ENCODE assay signal across 23 mouse cellular contexts in the genomic region with DNA sequence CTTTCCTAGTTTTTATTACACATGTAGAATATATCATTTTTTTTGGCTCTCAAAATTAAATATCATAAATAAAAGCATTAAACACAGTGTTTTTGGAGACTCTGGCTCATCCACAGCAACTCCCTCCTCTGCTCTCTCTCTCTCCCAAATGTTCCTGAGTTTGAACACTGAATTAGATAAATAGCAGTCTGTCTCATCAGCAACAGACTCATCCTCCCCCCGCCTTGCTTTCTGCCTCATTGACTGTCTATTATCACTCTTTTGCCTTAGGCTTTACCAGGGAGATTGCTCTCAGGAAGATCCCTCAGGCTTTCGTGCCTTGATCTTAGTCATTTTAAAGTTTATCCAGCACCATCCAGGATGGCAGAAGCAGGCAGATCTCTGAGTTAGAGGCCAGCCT.
"Had no signal": no experiment of that assay in that cellular context is flagged by ENCODE, and none has a peak within 500 bp of the region (broad histone marks: within the 10 kb centered on the region; RNA-seq: fewer than 3 reads in every experiment).

No protein-coding gene starts in this region.

- H3K9ac ChIP-seq: kidney, embryonic 15.5 days; limb, embryonic 12.5 days; limb, embryonic 15.5 days; liver, embryonic 14.5 days; liver, postnatal 0 days; lung, embryonic 14.5 days; midbrain, embryonic 12.5 days; midbrain, embryonic 15.5 days; neural tube, embryonic 12.5 days; neural tube, embryonic 15.5 days had no signal

- H3K9me3 ChIP-seq: kidney, embryonic 15.5 days; limb, embryonic 12.5 days; limb, embryonic 15.5 days; midbrain, embryonic 12.5 days; midbrain, embryonic 15.5 days; neural tube, embryonic 12.5 days; neural tube, embryonic 15.5 days had no signal

- H3K27ac ChIP-seq: kidney, embryonic 15.5 days; limb, embryonic 12.5 days; limb, embryonic 15.5 days; liver, embryonic 14.5 days; macrophage; midbrain, embryonic 12.5 days; midbrain, embryonic 15.5 days; neural tube, embryonic 12.5 days; neural tube, embryonic 15.5 days; stomach, postnatal 0 days had no signal

- H3K27me3 ChIP-seq: kidney, embryonic 15.5 days; limb, embryonic 12.5 days; limb, embryonic 15.5 days; midbrain, embryonic 12.5 days; midbrain, embryonic 15.5 days; neural tube, embryonic 12.5 days; neural tube, embryonic 15.5 days had no signal

- ATAC-seq: liver, postnatal 0 days; lung, postnatal 0 days; midbrain, embryonic 15.5 days had no signal

- H3K4me2 ChIP-seq: kidney, embryonic 15.5 days; limb, embryonic 12.5 days; limb, embryonic 15.5 days; liver, embryonic 11.5 days; lung, embryonic 14.5 days; midbrain, embryonic 12.5 days; midbrain, embryonic 15.5 days; neural tube, embryonic 12.5 days; neural tube, embryonic 15.5 days had no signal

- H3K4me1 ChIP-seq: kidney, embryonic 15.5 days; limb, embryonic 12.5 days; midbrain, embryonic 12.5 days; midbrain, embryonic 15.5 days; neural tube, embryonic 12.5 days had no signal

- DNase-seq: kidney, postnatal 10 days; kidney, postnatal 36 days; left cerebral cortex, postnatal 4 days; liver, postnatal 0 days; lung, embryonic 14.5 days; right cerebral cortex, adult 18-20 months; right cerebral cortex, postnatal 14 days; right cerebral cortex, postnatal 4 days; thymus, adult 2 months; thymus, postnatal 14 days; thymus, postnatal 4 days had no signal

- H3K4me3 ChIP-seq: kidney, embryonic 15.5 days; limb, embryonic 12.5 days; limb, embryonic 15.5 days; midbrain, embryonic 12.5 days; midbrain, embryonic 15.5 days; neural tube, embryonic 12.5 days; neural tube, embryonic 15.5 days had no signal

- H3K36me3 ChIP-seq: kidney, embryonic 15.5 days; limb, embryonic 12.5 days; limb, embryonic 15.5 days; midbrain, embryonic 12.5 days; midbrain, embryonic 15.5 days; neural tube, embryonic 12.5 days; neural tube, embryonic 15.5 days had no signal
